In the genomic region with DNA sequence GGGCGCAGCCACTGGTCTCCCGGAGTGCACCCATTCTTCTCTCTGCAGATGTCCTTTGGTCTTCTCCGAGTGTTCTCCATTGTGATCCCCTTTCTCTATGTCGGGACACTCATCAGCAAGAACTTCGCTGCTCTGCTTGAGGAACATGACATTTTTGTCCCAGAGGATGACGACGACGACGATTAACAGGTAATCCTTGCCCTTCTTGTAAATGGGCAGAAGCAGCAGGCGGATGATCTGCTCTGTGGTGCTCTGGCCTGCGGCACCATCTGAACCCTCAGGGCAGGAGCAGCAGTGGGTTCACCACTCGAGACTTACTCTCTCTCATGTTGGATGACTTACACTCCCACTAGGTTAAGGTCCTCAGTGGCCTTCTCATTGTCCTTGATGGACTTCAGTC, we compare ENCODE assay signal across 15 mouse cellular contexts. TPM values are rescaled to one million over a fixed set of nuclear protein-coding genes. Genes with fewer than 3 reads are reported as not detected.
A peak's percentile ranks its signal among the peaks of the same experiment; 100 is the strongest.
DNase-seq lines count a peak whose midpoint lies in the region; ATAC-seq and TF ChIP-seq lines count a peak whose summit lies in the region.
"Had no signal": no experiment of that assay in that cellular context is flagged by ENCODE, and none has a peak within 500 bp of the region (broad histone marks: within the 10 kb centered on the region; RNA-seq: fewer than 3 reads in every experiment).

No protein-coding gene starts in this region.

- no peak for DNase-seq in heart, adult 9 months (ENCODE audit: low spot score in 2 of 2)
- no peak for DNase-seq in midbrain, embryonic 14.5 days
- no peak for DNase-seq in midbrain, postnatal 0 days (ENCODE audit: low spot score)
- DNase-seq in limb, embryonic 10.5 days (ENCODE audit: low spot score): no peak
- DNase-seq in adrenal gland, adult 2 months: no peak
- DNase-seq: adrenal gland, postnatal 36 days; cerebellum, adult 11 months; gastrocnemius, postnatal 36 days; kidney, postnatal 25 days; lung, embryonic 14.5 days had no signal

- H3K36me3 ChIP-seq in heart, embryonic 14.5 days (ENCODE audit: control insufficient read depth, insufficient read depth, low read length): peaks cover 41% of the 10 kb centered on the region
- H3K36me3 ChIP-seq in midbrain, embryonic 14.5 days (ENCODE audit: control insufficient read depth, insufficient read depth, low read length): peaks cover 32% of the 10 kb centered on the region
- H3K36me3 ChIP-seq in midbrain, postnatal 0 days (ENCODE audit: insufficient read depth, low read length): peaks cover 28% of the 10 kb centered on the region
- H3K36me3 ChIP-seq in limb, embryonic 10.5 days: peaks cover 43% of the 10 kb centered on the region
- peaks cover 33% of the 10 kb centered on the region for H3K36me3 ChIP-seq in neural tube, embryonic 15.5 days

- no peaks in the 10 kb centered on the region for H3K27me3 ChIP-seq in heart, embryonic 14.5 days (ENCODE audit: control insufficient read depth, insufficient read depth, low read length)
- no peaks in the 10 kb centered on the region for H3K27me3 ChIP-seq in midbrain, embryonic 14.5 days (ENCODE audit: control insufficient read depth, insufficient read depth, low read length)
- H3K27me3 ChIP-seq in midbrain, postnatal 0 days (ENCODE audit: insufficient read depth, low read length): no peaks in the 10 kb centered on the region
- no peaks in the 10 kb centered on the region for H3K27me3 ChIP-seq in limb, embryonic 10.5 days (ENCODE audit: low read depth, poor library complexity, severe bottlenecking)
- no peaks in the 10 kb centered on the region for H3K27me3 ChIP-seq in neural tube, embryonic 15.5 days (replicated peaks)

- no peak overlapping the region for H3K4me3 ChIP-seq in heart, embryonic 14.5 days (ENCODE audit: control insufficient read depth in 1 of 2, insufficient read depth in 1 of 2, low read depth in 1 of 2, low read length in 2 of 2)
- no peak overlapping the region for H3K4me3 ChIP-seq in midbrain, embryonic 14.5 days (replicated peaks; ENCODE audit: low read depth, low read length)
- no peak overlapping the region for H3K4me3 ChIP-seq in midbrain, postnatal 0 days (ENCODE audit: low read depth, low read length)
- peak overlapping the region; percentile 85; the same call in 1 of the 2 replicates for H3K4me3 ChIP-seq in limb, embryonic 10.5 days
- no peak overlapping the region for H3K4me3 ChIP-seq in neural tube, embryonic 15.5 days (replicated peaks)

- no peak overlapping the region for H3K27ac ChIP-seq in heart, embryonic 14.5 days (replicated peaks in 1 of 2; ENCODE audit: control insufficient read depth in 1 of 2, insufficient read depth in 1 of 2, low read depth in 2 of 2, low read length in 2 of 2)
- no peak overlapping the region for H3K27ac ChIP-seq in midbrain, embryonic 14.5 days (replicated peaks; ENCODE audit: low read depth, low read length)
- H3K27ac ChIP-seq in midbrain, postnatal 0 days (ENCODE audit: low read depth, low read length): no peak overlapping the region
- H3K27ac ChIP-seq in limb, embryonic 10.5 days: no peak overlapping the region
- no peak overlapping the region for H3K27ac ChIP-seq in neural tube, embryonic 15.5 days (replicated peaks)
- H3K27ac ChIP-seq: hindbrain, embryonic 14.5 days had no signal

- 89% methylated on average over 12 of the region's 12 CpGs for WGBS in heart, embryonic 14.5 days
- WGBS in midbrain, embryonic 14.5 days: 91% methylated on average over 12 of the region's 12 CpGs
- 90% methylated on average over 12 of the region's 12 CpGs for WGBS in midbrain, postnatal 0 days
- WGBS in limb, embryonic 10.5 days: 96% methylated on average over 12 of the region's 12 CpGs
- WGBS in neural tube, embryonic 15.5 days: 90% methylated on average over 12 of the region's 12 CpGs

- no peak for ATAC-seq in heart, embryonic 14.5 days (ENCODE audit: insufficient number of reproducible peaks, insufficient read depth, low FRiP score, low read depth)
- ATAC-seq in midbrain, embryonic 14.5 days (ENCODE audit: low FRiP score, low TSS enrichment): no peak
- no peak for ATAC-seq in midbrain, postnatal 0 days (ENCODE audit: low FRiP score)
- ATAC-seq in neural tube, embryonic 15.5 days (ENCODE audit: low FRiP score): no peak
- ATAC-seq: forebrain, embryonic 14.5 days; midbrain, embryonic 16.5 days had no signal

- peaks cover 11 to 33% of the 10 kb centered on the region in 2 experiments for H3K4me1 ChIP-seq in heart, embryonic 14.5 days (ENCODE audit: control insufficient read depth in 2 of 2, insufficient read depth in 2 of 2, low read length in 2 of 2)
- peaks cover 16% of the 10 kb centered on the region for H3K4me1 ChIP-seq in midbrain, embryonic 14.5 days (ENCODE audit: control insufficient read depth, insufficient read depth, low read length)
- H3K4me1 ChIP-seq in midbrain, postnatal 0 days (ENCODE audit: insufficient read depth, low read length): peaks cover 13% of the 10 kb centered on the region; the same call in 1 of the 2 replicates
- peaks cover 13% of the 10 kb centered on the region for H3K4me1 ChIP-seq in limb, embryonic 10.5 days
- H3K4me1 ChIP-seq in neural tube, embryonic 15.5 days: peaks cover 40% of the 10 kb centered on the region

- H3K9me3 ChIP-seq in heart, embryonic 14.5 days (ENCODE audit: control insufficient read depth, low read length): no peaks in the 10 kb centered on the region
- H3K9me3 ChIP-seq in midbrain, embryonic 14.5 days (ENCODE audit: control insufficient read depth, low read length): no peaks in the 10 kb centered on the region
- H3K9me3 ChIP-seq in midbrain, postnatal 0 days (ENCODE audit: low read length): no peaks in the 10 kb centered on the region
- no peaks in the 10 kb centered on the region for H3K9me3 ChIP-seq in limb, embryonic 10.5 days (replicated peaks)
- no peaks in the 10 kb centered on the region for H3K9me3 ChIP-seq in neural tube, embryonic 15.5 days (replicated peaks)

- H3K4me2 ChIP-seq in heart, embryonic 14.5 days (ENCODE audit: low read length): 0 out of 2 replicates have a peak overlapping the region, but pooled peaks have one; percentile 92
- H3K4me2 ChIP-seq in midbrain, embryonic 14.5 days (ENCODE audit: low read length): peak overlapping the region; percentile 78; the same call in 1 of the 2 replicates
- no peak overlapping the region for H3K4me2 ChIP-seq in midbrain, postnatal 0 days (ENCODE audit: low read depth, low read length, poor library complexity, severe bottlenecking)
- H3K4me2 ChIP-seq in neural tube, embryonic 15.5 days: peak overlapping the region; percentile 83

- TF ChIP-seq CTCF in midbrain, postnatal 0 days (IDR thresholded peaks at IDR 0.05): no peak

- H3K9ac ChIP-seq in heart, embryonic 14.5 days (ENCODE audit: low read length): peak overlapping the region; percentile 78; the same call in 1 of the 2 replicates
- no peak overlapping the region for H3K9ac ChIP-seq in midbrain, embryonic 14.5 days (replicated peaks; ENCODE audit: low read length)
- H3K9ac ChIP-seq in midbrain, postnatal 0 days (replicated peaks; ENCODE audit: low read length, poor library complexity, severe bottlenecking): no peak overlapping the region
- H3K9ac ChIP-seq in neural tube, embryonic 15.5 days (replicated peaks): no peak overlapping the region

RNA-seq across cellular contexts. Expression of a gene that starts 6.3 kb away (rescaled TPM):
- polyA plus RNA-seq in heart, embryonic 14.5 days (2014; fragmentation: Nextera tagmentation; extraction: Ambion mirVana): 667 and 735 TPM in 2 replicates
- polyA plus RNA-seq in midbrain, embryonic 14.5 days (2014; fragmentation: Nextera tagmentation; extraction: Ambion mirVana): 375 and 469 TPM in 2 replicates
- total RNA-seq in midbrain, postnatal 0 days (2014; rRNA removed): 241 and 287 TPM in 2 replicates
- 481 and 482 TPM in 2 replicates for polyA plus RNA-seq in midbrain, postnatal 0 days (2015; fragmentation: Nextera tagmentation; extraction: Ambion mirVana)
- 243 and 262 TPM in 2 replicates for polyA plus RNA-seq in limb, embryonic 10.5 days (2016; fragmentation: Nextera tagmentation; extraction: Ambion mirVana)
- 409 and 417 TPM in 2 replicates for polyA plus RNA-seq in neural tube, embryonic 15.5 days (2015; fragmentation: Nextera tagmentation; extraction: Ambion mirVana)
- 100 to 1,000 TPM; 454 to 511 TPM for total RNA-seq in adrenal gland, adult 2 months (2021)
- 169 and 274 TPM in 2 replicates for polyA plus RNA-seq in adrenal gland, adult 2 months (2012; rRNA removed)

RNA-seq across cellular contexts. Expression of a gene that starts 9.1 kb away (rescaled TPM):
- polyA plus RNA-seq in heart, embryonic 14.5 days (2014; fragmentation: Nextera tagmentation; extraction: Ambion mirVana): 365 and 384 TPM in 2 replicates
- polyA plus RNA-seq in midbrain, embryonic 14.5 days (2014; fragmentation: Nextera tagmentation; extraction: Ambion mirVana): 286 and 365 TPM in 2 replicates
- total RNA-seq in midbrain, postnatal 0 days (2014; rRNA removed): 186 and 226 TPM in 2 replicates
- polyA plus RNA-seq in midbrain, postnatal 0 days (2015; fragmentation: Nextera tagmentation; extraction: Ambion mirVana): 352 and 383 TPM in 2 replicates
- 211 and 212 TPM in 2 replicates for polyA plus RNA-seq in limb, embryonic 10.5 days (2016; fragmentation: Nextera tagmentation; extraction: Ambion mirVana)
- polyA plus RNA-seq in neural tube, embryonic 15.5 days (2015; fragmentation: Nextera tagmentation; extraction: Ambion mirVana): 392 and 440 TPM in 2 replicates
- 100 to 1,000 TPM; 187 to 197 TPM for total RNA-seq in adrenal gland, adult 2 months (2021)
- 190 and 213 TPM in 2 replicates for polyA plus RNA-seq in adrenal gland, adult 2 months (2012; rRNA removed)

RNA-seq across cellular contexts. Expression of a gene that starts 9.1 kb away (rescaled TPM):
- polyA plus RNA-seq in heart, embryonic 14.5 days (2014; fragmentation: Nextera tagmentation; extraction: Ambion mirVana): 7.3 and 7.5 TPM in 2 replicates
- polyA plus RNA-seq in midbrain, embryonic 14.5 days (2014; fragmentation: Nextera tagmentation; extraction: Ambion mirVana): 0.85 and 1.3 TPM in 2 replicates
- 0.28 and 1.5 TPM in 2 replicates for total RNA-seq in midbrain, postnatal 0 days (2014; rRNA removed)
- 0.82 and 0.88 TPM in 2 replicates for polyA plus RNA-seq in midbrain, postnatal 0 days (2015; fragmentation: Nextera tagmentation; extraction: Ambion mirVana)
- polyA plus RNA-seq in limb, embryonic 10.5 days (2016; fragmentation: Nextera tagmentation; extraction: Ambion mirVana): 5.4 and 7.4 TPM in 2 replicates
- polyA plus RNA-seq in neural tube, embryonic 15.5 days (2015; fragmentation: Nextera tagmentation; extraction: Ambion mirVana): 2.4 and 6.6 TPM in 2 replicates
- 1 to 10 TPM in 1 of 2 experiments, under 1 TPM in 1; 0.40 to 1.1 TPM for total RNA-seq in adrenal gland, adult 2 months (2021)
- polyA plus RNA-seq in adrenal gland, adult 2 months (2012; rRNA removed): 0.44 and 0.55 TPM in 2 replicates

RNA-seq across cellular contexts. Expression of a gene that starts 9.1 kb away (rescaled TPM):
- polyA plus RNA-seq in heart, embryonic 14.5 days (2014; fragmentation: Nextera tagmentation; extraction: Ambion mirVana): 47.4 and 48.7 TPM in 2 replicates
- 23.0 and 27.3 TPM in 2 replicates for polyA plus RNA-seq in midbrain, embryonic 14.5 days (2014; fragmentation: Nextera tagmentation; extraction: Ambion mirVana)
- 36.6 and 38.0 TPM in 2 replicates for total RNA-seq in midbrain, postnatal 0 days (2014; rRNA removed)
- polyA plus RNA-seq in midbrain, postnatal 0 days (2015; fragmentation: Nextera tagmentation; extraction: Ambion mirVana): 25.0 and 30.8 TPM in 2 replicates
- 19.0 and 29.2 TPM in 2 replicates for polyA plus RNA-seq in limb, embryonic 10.5 days (2016; fragmentation: Nextera tagmentation; extraction: Ambion mirVana)
- polyA plus RNA-seq in neural tube, embryonic 15.5 days (2015; fragmentation: Nextera tagmentation; extraction: Ambion mirVana): 33.4 and 41.8 TPM in 2 replicates
- 10 to 100 TPM; 62.8 to 64.0 TPM for total RNA-seq in adrenal gland, adult 2 months (2021)
- 136 and 165 TPM in 2 replicates for polyA plus RNA-seq in adrenal gland, adult 2 months (2012; rRNA removed)

RNA-seq across cellular contexts. Expression of a gene that starts 32.2 kb away (rescaled TPM):
- polyA plus RNA-seq in heart, embryonic 14.5 days (2014; fragmentation: Nextera tagmentation; extraction: Ambion mirVana): 8.6 and 9.2 TPM in 2 replicates
- 0.76 and 2.1 TPM in 2 replicates for polyA plus RNA-seq in midbrain, embryonic 14.5 days (2014; fragmentation: Nextera tagmentation; extraction: Ambion mirVana)
- total RNA-seq in midbrain, postnatal 0 days (2014; rRNA removed): 1.6 and 2.4 TPM in 2 replicates
- polyA plus RNA-seq in midbrain, postnatal 0 days (2015; fragmentation: Nextera tagmentation; extraction: Ambion mirVana): 1.7 and 2.2 TPM in 2 replicates
- 0.80 and 2.9 TPM in 2 replicates for polyA plus RNA-seq in limb, embryonic 10.5 days (2016; fragmentation: Nextera tagmentation; extraction: Ambion mirVana)
- polyA plus RNA-seq in neural tube, embryonic 15.5 days (2015; fragmentation: Nextera tagmentation; extraction: Ambion mirVana): 2.1 and 3.3 TPM in 2 replicates
- 10 to 100 TPM; 37.9 to 39.6 TPM for total RNA-seq in adrenal gland, adult 2 months (2021)
- 51.0 and 66.2 TPM in 2 replicates for polyA plus RNA-seq in adrenal gland, adult 2 months (2012; rRNA removed)
